Mouse (Mus musculus) C2C12 (cell line): ENCODE measurements around the gene Hfe2.

Experiments used
- CEBPB ChIP-seq: IDR thresholded peaks from one replicate; pipeline ENCODE4 v1.6.1; 2011; ENCODE audit warnings: low read depth, mild to moderate bottlenecking, control low read depth, moderate library complexity
- CTCF ChIP-seq: IDR thresholded peaks from one replicate; pipeline ENCODE4 v1.5.1; 2011; ENCODE audit not compliant: control insufficient read depth, insufficient read depth, insufficient read length
- MAX ChIP-seq: IDR thresholded peaks from one replicate; pipeline ENCODE4 v1.6.1; 2011; ENCODE audit warnings: mild to moderate bottlenecking, control low read depth
- MYOD1 ChIP-seq: IDR thresholded peaks from one replicate; pipeline ENCODE4 v1.6.1; 2011; ENCODE audit warnings: low read depth; ENCODE audit not compliant: control insufficient read depth, insufficient read length
- USF1 ChIP-seq: IDR thresholded peaks from one replicate; pipeline ENCODE4 v1.6.1; 2011; ENCODE audit warnings: low read depth, mild to moderate bottlenecking, control low read depth, moderate library complexity

- TF ChIP-seq CEBPB (no peak), CTCF (no peak), USF1 (no peak), MYOD1 (no peak), MAX (no peak)
Observed at GRCm38 (mm10) chr3:96500691-96501265, 24.2 kb upstream of the Hfe2 start.
